Mouse (Mus musculus): ENCODE results near the gene L1cam.

DNA sequence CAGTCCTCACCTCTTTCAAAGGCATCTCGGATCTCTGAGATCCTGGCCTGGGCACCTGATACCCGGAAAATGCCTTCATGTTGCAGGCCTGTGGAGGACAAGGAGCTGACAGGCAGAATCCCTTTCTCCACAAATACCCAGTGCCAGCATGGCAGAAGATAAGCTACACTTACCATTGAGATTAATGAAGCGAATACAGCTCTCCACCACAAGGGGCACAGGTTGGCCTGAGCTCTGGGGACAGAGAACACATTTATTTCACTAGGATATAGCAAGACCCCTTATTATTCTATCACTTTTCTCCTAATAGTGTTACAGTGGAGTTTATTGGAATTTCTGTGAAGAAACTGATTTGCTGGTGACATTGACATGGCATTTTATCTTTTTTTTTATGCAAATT is 2.1 kb upstream of the L1cam start:
- no peak for TF ChIP-seq EP300 (IDR thresholded peaks at IDR 0.05)
- TF ChIP-seq CTCF (IDR thresholded peaks at IDR 0.05): peak; percentile 49
